Mouse (Mus musculus) left cerebral cortex, adult 18-20 months (tissue): ENCODE data around the gene Ppp4r1. TPM values are rescaled to one million over a fixed set of nuclear protein-coding genes. Genes with fewer than 3 reads are reported as not detected.

Experiments used
- DNase-seq, 2 experiments: peaks; one replicate each; pipeline ENCODE4 v3.0.0; 2021 to 2022; ENCODE audit warnings: low spot score in 2 of 2, mixed read lengths in 1 of 2
- total RNA-seq, 2 experiments: library from RNA; stranded (reverse); gene quantifications; 2 replicates each; pipeline ENCODE4 v1.2.3; 2021

The Ppp4r1 gene
- total RNA-seq, 2 experiments from 2014 or later = 36.3 to 45.4 TPM

DNA sequence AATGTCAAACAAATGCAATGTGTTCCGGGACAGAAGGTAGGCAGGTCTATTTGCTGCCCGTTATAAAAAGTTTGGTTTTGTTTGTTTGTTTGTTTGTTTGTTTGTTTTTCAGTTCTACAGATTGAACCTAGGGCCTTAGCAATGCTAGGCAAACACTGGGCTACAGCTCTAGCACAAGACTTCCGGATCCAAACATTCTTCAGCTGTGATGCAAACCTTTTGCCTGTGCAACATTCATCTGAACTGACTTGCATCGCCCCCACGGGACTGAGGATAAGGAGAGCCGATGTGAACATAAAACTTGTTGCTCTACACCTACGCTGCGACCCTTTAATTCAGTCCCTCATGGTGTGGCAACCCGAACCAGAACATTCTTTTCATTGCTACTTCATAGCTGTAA, 104.2 kb downstream of the Ppp4r1 start:
- DNase-seq = no peak

- no peak for DNase-seq
Measured at GRCm38 (mm10) chr17:65889476-65889875, 107.1 kb downstream of the Ppp4r1 start.

Other genes with a start within 250 kb of the Ppp4r1 start
- gene Tmem232, start 241.8 kb upstream of the Ppp4r1 start, total RNA-seq = 1 to 10 TPM; 1.9 to 2.5 TPM
- gene Vapa, start 169.0 kb upstream of the Ppp4r1 start, total RNA-seq = 100 to 1,000 TPM; 149 TPM
- gene Txndc2, start 140.4 kb upstream of the Ppp4r1 start, total RNA-seq = not detected
- gene Rab31, start 9.8 kb upstream of the Ppp4r1 start, total RNA-seq = 10 to 100 TPM; 50.2 to 51.1 TPM
- 10 to 100 TPM; 66.9 to 74.0 TPM for gene Ralbp1, start 103.2 kb downstream of the Ppp4r1 start, total RNA-seq
- gene Twsg1, start 168.7 kb downstream of the Ppp4r1 start, total RNA-seq = 10 to 100 TPM; 21.1 to 27.3 TPM